Mouse (Mus musculus) erythroblast, embryonic 14.5 days (primary cell): ENCODE measurements around the gene Pcx.

Experiments used
- GATA1 ChIP-seq: IDR thresholded peaks from 2 replicates; pipeline ENCODE4 v1.6.1; 2012; ENCODE audit warnings: low read length, inconsistent platforms, mixed read lengths
- TAL1 ChIP-seq: IDR thresholded peaks from 3 replicates; pipeline ENCODE4 v1.6.1; 2012; ENCODE audit warnings: low read length, inconsistent platforms, mixed read lengths

DNA sequence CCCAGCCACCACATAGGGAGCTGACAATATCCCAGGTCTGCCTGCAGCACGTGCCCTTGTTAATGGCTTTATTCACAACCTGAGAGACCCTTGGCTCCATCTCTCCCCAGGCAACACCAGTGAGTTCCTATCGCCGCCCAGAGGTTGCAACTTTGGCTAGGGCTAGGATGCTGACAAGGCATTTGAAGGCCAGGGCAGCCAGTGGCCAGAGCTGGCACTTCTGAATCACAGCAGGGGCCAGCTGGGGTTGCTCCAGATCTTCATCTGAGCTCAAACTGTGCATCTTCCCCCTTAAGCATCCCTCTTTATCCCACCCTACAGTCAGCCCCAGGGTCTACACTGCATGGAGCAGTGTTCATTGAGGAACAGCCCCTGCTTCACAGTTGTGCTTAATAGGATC is 35.5 kb upstream of the Pcx start:
- TF ChIP-seq TAL1 (no peak), GATA1 (no peak)
